Mouse (Mus musculus) heart, embryonic 16.5 days (tissue): Measurements from ENCODE around the gene Pik3r2. TPM values are rescaled to one million over a fixed set of nuclear protein-coding genes. Genes with fewer than 3 reads are reported as not detected.

Source experiments
- ATAC-seq: fragments of 200-750 bp; cut with Nextera tagmentation; replicated peaks from 2 replicates; pipeline ENCODE4 v1.8.0; 2017; ENCODE audit warnings: moderate number of reproducible peaks; ENCODE audit not compliant: insufficient read depth, low FRiP score; ENCODE audit errors: extremely low read depth
- H3K27ac ChIP-seq: fragments of 300-500 bp; sonication (generic); 2 replicates; pipeline ENCODE4 v1.5.1; 2014; ENCODE audit warnings: mild to moderate bottlenecking, low read length, control low read depth, moderate library complexity
- H3K27me3 ChIP-seq: fragments of 300-500 bp; sonication (generic); 2 replicates; pipeline ENCODE4 v1.6.1; 2014; ENCODE audit warnings: low read length, mixed read lengths; ENCODE audit not compliant: control insufficient read depth, insufficient read depth
- H3K36me3 ChIP-seq: fragments of 300-500 bp; sonication (generic); 2 replicates; pipeline ENCODE4 v1.6.1; 2014; ENCODE audit not compliant: control insufficient read depth, insufficient read depth
- H3K4me1 ChIP-seq: fragments of 300-500 bp; sonication (generic); 2 replicates; pipeline ENCODE4 v1.6.1; 2014; ENCODE audit warnings: low read length, mixed read lengths; ENCODE audit not compliant: control insufficient read depth, insufficient read depth
- H3K4me2 ChIP-seq: fragments of 300-500 bp; sonication (generic); 2 replicates; pipeline ENCODE4 v1.6.1; 2014; ENCODE audit warnings: low read depth, mild to moderate bottlenecking, control low read depth, low read length
- H3K4me3 ChIP-seq: fragments of 300-500 bp; sonication (generic); 2 replicates; pipeline ENCODE4 v1.5.1; 2014; ENCODE audit warnings: mild to moderate bottlenecking, control low read depth, low read length
- H3K9ac ChIP-seq: fragments of 300-500 bp; sonication (generic); 2 replicates; pipeline ENCODE4 v1.6.1; 2014; ENCODE audit warnings: low read length, control low read depth
- H3K9me3 ChIP-seq: fragments of 300-500 bp; sonication (generic); replicated peaks from 2 replicates; pipeline ENCODE4 v1.6.1; 2016; ENCODE audit warnings: low read length; ENCODE audit not compliant: control insufficient read depth
- WGBS: fragments of 180-500 bp; shearing (Covaris S2); extraction: QIAGEN DNeasy Blood & Tissue Kit; methylation state at CpG from one replicate; pipeline ENCODE4 v1.1.7; 2014; 5-methylcytosine and 5-hydroxymethylcytosine counted together
- polyA plus RNA-seq: library from polyadenylated mRNA; unstranded; fragments of >200 nt; fragmentation: Nextera tagmentation; extraction: Ambion mirVana; gene quantifications from 2 replicates; pipeline ENCODE4 v1.2.1, GENCODE M21; 2015

The Pik3r2 gene
- polyA plus RNA-seq, 1 experiment from 2014 or later = 42.1 TPM

DNA sequence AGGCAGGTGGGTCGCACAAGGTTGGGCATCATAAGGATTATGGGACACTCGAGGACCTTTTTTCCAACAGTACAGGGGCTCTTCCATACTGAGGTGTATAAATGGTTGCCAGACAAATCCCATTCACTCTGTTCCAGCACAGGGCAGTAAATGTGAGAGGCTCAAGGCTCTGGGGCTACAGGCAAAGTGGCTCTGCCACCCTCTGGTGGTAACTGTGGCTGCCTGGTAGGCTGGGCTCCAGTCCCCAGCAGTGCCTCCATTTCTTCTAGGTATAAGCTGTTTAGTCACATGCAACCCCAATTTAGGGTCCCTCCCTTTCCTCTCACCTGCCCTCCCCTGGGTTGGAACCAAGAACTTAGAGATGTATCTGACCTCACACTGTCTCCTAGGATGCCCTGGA is 18.9 kb upstream of the Pik3r2 start:
- Histone ChIP-seq H3K27ac (no peak overlapping the region), H3K9me3 (no peaks in the 10 kb centered on the region), H3K4me3 (no peak overlapping the region), H3K36me3 (no peaks in the 10 kb centered on the region), H3K4me1 (peaks cover 29% of the 10 kb centered on the region), H3K9ac (no peak overlapping the region), H3K27me3 (peaks cover 24% of the 10 kb centered on the region), H3K4me2 (no peak overlapping the region)
- 84% methylated on average over 2 of the region's 2 CpGs for WGBS
- no peak for ATAC-seq

DNA sequence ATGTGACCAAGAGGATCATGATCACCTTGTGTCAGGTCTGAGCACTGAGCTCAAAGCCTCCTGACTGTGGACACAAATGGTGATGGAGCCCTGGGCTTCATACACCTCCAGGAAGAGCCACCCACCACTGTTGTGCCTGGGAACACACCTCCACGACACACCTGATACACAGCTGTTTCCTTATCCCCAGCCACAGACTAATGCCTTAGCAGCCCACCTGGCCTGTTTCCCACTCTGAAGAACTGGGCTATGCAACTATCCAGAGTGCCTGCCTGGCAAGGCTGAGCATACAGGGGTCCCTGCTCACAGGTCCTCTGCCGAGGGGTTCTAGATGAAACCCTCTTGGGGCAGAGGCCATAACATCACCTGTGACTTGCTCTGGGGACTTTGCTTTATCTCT is 17.7 kb upstream of the Pik3r2 start:
- H3K27me3 ChIP-seq = peaks cover 13% of the 10 kb centered on the region
- 80% methylated on average over 2 of the region's 2 CpGs for WGBS
- H3K36me3 ChIP-seq = no peaks in the 10 kb centered on the region
- no peak overlapping the region for H3K4me2 ChIP-seq
- no peak overlapping the region for H3K27ac ChIP-seq
- H3K4me1 ChIP-seq = peaks cover 29% of the 10 kb centered on the region
- no peaks in the 10 kb centered on the region for H3K9me3 ChIP-seq
- H3K4me3 ChIP-seq = no peak overlapping the region
- H3K9ac ChIP-seq = no peak overlapping the region
- ATAC-seq = no peak

DNA sequence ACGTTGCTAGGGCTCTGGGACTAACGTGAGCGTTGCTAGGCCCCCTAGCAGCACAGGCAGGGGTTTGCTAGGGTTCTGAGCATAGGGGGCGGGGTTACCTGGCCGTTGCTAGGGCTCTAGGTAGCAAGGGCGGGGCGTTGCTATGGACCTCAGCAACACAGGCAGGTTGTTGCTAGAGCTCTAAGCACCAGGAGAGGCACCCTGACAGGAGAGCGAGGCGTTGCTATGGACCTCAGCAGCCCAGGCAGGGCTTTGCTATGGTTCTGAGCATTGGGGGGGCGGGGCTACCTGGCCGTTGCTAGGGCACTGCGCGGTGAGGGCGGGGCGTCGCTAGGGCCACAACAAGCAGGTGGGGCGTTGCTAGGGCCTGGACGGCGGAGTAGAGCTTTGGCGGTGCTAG is 16.2 kb upstream of the Pik3r2 start:
- Histone ChIP-seq H3K27me3 (no peaks in the 10 kb centered on the region; the same call in 1 of the 2 replicates), H3K9me3 (no peaks in the 10 kb centered on the region), H3K36me3 (0 out of 2 replicates have a peak, but pooled peaks cover 2% of the 10 kb centered on the region), H3K27ac (no peak overlapping the region), H3K9ac (peak overlapping the region; percentile 88), H3K4me2 (peak overlapping the region; percentile 93), H3K4me3 (peak overlapping the region; percentile 72), H3K4me1 (peaks cover 28% of the 10 kb centered on the region)
- 0% methylated on average over 20 of the region's 20 CpGs for WGBS
- peak; percentile 2; the same call in 1 of the 2 replicates for ATAC-seq

DNA sequence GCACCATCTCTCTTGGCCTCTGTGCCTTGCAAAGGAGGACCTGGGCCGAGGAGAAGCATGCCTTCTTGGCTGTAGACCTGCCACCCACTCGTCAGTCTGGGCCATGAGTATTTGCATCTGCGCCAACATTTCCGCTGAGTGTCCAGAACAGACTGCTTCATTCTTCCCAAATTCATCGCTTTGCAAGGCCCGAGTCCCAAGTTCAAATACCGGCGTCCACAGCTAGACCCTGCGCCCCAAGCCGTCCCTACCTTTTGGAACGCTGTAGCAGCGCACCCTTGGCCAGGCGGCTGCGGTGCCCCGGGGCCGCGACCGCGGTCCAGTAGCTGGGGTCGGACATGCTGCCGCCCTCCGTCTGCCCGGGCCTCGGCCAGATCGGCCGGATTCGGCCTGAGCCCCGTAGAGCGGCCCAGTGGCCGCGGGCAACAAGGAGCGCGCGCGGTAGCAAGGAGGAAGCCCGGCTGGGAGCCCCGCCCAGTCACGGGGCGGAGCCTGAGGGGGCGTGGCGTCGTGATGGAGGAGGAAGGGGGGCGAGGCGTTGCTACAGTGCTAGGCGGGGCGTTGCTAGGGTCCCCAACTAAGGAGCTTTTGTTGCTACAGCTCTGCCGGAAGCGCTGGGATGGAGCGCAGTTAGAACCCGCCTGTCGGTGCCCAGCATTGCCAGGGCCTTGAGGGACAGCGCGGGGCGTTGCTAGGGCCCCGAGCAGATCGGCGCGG is 15.6 kb upstream of the Pik3r2 start:
- peak; percentile 81 for ATAC-seq
- peak overlapping the region; percentile 72 for H3K4me3 ChIP-seq
- peak overlapping the region; percentile 61 for H3K27ac ChIP-seq
- H3K9me3 ChIP-seq = no peaks in the 10 kb centered on the region
- 0 out of 2 replicates have a peak, but pooled peaks cover 2% of the 10 kb centered on the region for H3K36me3 ChIP-seq
- H3K4me2 ChIP-seq = peak overlapping the region; percentile 93
- WGBS = 4% methylated on average over 58 of the region's 58 CpGs
- H3K9ac ChIP-seq = peak overlapping the region; percentile 88
- no peaks in the 10 kb centered on the region; the same call in 1 of the 2 replicates for H3K27me3 ChIP-seq
- H3K4me1 ChIP-seq = peaks cover 26% of the 10 kb centered on the region

DNA sequence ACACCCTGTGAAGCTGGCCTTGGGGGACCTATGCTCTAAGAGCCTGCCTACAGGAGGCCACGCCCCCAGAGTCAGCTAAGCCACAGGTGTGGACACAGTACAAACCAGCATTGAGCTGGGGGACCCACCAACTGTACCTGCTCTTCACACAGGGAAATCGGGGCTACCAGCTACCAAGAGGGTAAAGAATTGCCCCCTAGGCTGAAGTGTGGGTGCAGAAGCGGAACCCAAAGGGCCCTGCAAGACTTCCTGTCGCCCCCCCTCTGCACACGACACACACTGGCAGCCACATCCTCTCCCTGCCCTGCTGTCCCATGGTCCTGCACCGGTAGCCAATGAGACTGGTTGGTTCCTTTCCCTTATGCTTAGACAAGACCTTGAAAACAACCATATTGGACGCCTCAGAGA is 14.8 kb upstream of the Pik3r2 start:
- WGBS = 70% methylated on average over 7 of the region's 7 CpGs
- Histone ChIP-seq H3K27me3 (no peaks in the 10 kb centered on the region; the same call in 1 of the 2 replicates), H3K9ac (peak overlapping the region; percentile 88), H3K4me2 (peak overlapping the region; percentile 93), H3K4me1 (peaks cover 23% of the 10 kb centered on the region), H3K36me3 (peaks cover 7% of the 10 kb centered on the region; the same call in 1 of the 2 replicates), H3K27ac (no peak overlapping the region), H3K4me3 (peak overlapping the region; percentile 72), H3K9me3 (no peaks in the 10 kb centered on the region)
- no peak for ATAC-seq

DNA sequence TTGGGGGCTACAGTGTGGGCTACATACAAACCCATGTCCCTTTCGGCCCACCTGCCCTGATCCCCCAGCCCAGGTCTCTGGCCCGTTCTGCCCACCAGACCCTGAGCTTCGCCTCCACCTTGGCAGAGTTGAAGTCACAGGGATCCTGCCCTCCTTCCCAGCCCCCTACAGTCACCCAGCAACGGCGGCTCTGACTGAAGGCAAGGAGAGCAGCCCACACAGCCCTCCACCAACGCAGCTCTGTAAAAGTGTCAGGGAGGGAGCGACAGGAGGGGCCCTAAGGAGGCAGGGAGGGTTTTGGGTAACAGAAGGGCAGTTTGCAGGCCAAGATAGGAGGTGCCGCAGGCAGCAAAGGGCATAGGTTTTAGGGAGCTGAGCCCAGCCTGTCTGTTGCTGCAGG is 14.3 kb upstream of the Pik3r2 start:
- 62% methylated on average over 8 of the region's 8 CpGs for WGBS
- Histone ChIP-seq H3K27ac (no peak overlapping the region), H3K9me3 (no peaks in the 10 kb centered on the region), H3K27me3 (no peaks in the 10 kb centered on the region; the same call in 1 of the 2 replicates), H3K4me2 (peak overlapping the region; percentile 93), H3K9ac (peak overlapping the region; percentile 88), H3K4me1 (peaks cover 23% of the 10 kb centered on the region), H3K4me3 (peak overlapping the region; percentile 72), H3K36me3 (peaks cover 10% of the 10 kb centered on the region)
- ATAC-seq = no peak

DNA sequence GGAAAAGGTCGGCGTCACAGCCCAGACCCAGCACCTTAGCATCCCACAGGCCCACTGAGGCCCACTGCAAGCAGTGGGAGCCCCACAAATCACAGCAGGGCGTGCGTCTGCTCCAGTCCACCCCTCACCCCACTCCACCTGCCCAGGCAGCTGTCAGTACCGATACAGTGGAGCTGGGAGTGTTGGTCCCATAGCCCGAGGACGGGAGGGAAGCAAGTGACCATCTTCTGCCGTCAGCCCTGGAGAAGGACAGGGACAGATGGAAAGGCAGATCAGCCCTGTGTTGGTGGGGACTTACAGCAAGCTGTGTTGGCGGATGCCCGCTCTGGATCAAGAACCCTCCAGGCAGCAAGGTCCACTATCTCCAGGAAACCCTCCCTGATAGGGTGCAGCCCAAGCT is 12.5 kb upstream of the Pik3r2 start:
- H3K36me3 ChIP-seq = peaks cover 16% of the 10 kb centered on the region
- H3K4me3 ChIP-seq = no peak overlapping the region
- H3K9me3 ChIP-seq = no peaks in the 10 kb centered on the region
- H3K4me1 ChIP-seq = peaks cover 23% of the 10 kb centered on the region
- H3K9ac ChIP-seq = no peak overlapping the region
- no peak overlapping the region for H3K4me2 ChIP-seq
- H3K27me3 ChIP-seq = no peaks in the 10 kb centered on the region
- no peak for ATAC-seq
- WGBS = 76% methylated on average over 10 of the region's 10 CpGs
- H3K27ac ChIP-seq = no peak overlapping the region

DNA sequence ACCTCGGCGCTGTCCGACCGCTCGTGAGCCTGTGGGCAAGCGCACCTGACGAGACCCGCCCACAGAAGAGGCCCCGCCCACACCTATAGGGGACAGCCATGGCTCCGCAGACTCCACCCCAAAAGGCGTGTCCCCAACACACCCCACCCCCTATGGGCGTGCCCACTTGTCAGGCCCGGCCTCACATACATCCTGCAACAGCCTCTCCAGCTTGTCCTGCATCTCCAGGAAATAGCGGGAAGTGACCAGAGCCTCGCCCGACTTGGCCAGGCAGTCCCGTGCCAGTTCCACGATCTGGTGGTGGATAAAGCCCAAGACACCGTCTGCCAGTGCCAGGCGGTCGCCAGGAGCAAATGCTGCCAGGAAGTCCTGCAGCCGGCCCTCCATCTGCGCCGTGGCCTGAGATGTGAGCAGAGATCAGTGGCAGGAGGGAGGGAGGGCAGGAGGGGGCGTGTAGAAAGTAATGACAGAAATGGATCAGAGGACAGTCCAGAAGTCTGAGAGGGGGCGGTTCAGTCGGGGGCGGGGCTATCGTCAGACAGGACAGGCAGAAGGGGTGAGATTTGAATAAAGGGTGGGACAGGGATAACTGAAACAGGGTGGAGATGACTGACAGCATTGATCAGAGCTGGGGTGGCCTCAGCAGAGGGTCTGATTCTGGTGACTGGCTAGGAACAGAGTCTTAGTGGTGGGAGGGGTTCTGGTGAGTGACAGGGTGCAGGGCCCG is 11.6 kb upstream of the Pik3r2 start:
- H3K27me3 ChIP-seq = no peaks in the 10 kb centered on the region
- peaks cover 23% of the 10 kb centered on the region for H3K4me1 ChIP-seq
- H3K4me3 ChIP-seq = no peak overlapping the region; the same call in 1 of the 2 replicates
- H3K27ac ChIP-seq = no peak overlapping the region
- no peak overlapping the region; the same call in 1 of the 2 replicates for H3K4me2 ChIP-seq
- H3K9me3 ChIP-seq = no peaks in the 10 kb centered on the region
- no peak overlapping the region for H3K9ac ChIP-seq
- no peak for ATAC-seq
- peaks cover 23% of the 10 kb centered on the region for H3K36me3 ChIP-seq
- 20% methylated on average over 30 of the region's 30 CpGs for WGBS

DNA sequence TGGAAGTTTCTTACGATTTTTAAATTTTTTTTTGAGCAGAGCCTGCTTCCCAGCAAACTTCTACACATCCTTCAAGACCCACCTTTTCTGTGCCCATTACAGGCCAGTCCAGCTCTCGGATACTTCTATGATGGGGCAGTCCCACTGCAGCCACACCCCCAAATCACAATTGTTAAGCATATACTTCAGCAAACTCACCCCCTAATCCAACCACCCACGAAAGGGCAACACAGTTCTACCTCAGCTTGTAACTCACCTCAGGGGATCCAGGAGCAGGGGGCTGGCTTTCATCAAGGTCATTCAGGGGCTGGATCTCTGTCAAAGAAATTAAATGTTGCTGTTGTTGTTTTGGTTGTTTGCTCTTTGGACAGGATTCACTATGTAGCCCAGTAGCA is 10.5 kb upstream of the Pik3r2 start:
- Histone ChIP-seq H3K27ac (no peak overlapping the region), H3K4me1 (peaks cover 17% of the 10 kb centered on the region), H3K9ac (no peak overlapping the region), H3K9me3 (no peaks in the 10 kb centered on the region), H3K27me3 (no peaks in the 10 kb centered on the region), H3K36me3 (peaks cover 27% of the 10 kb centered on the region), H3K4me3 (no peak overlapping the region), H3K4me2 (no peak overlapping the region)
- WGBS = 90% methylated on average over 3 of the region's 3 CpGs
- no peak for ATAC-seq
